Mouse (Mus musculus) lung, embryonic 14.5 days (tissue): ENCODE results near the gene Nabp2. TPM values are rescaled to one million over a fixed set of nuclear protein-coding genes. Genes with fewer than 3 reads are reported as not detected.

Experiments
- ATAC-seq: fragments of 200-750 bp; cut with Nextera tagmentation; 2 replicates; pipeline ENCODE4 v1.8.0; 2017; ENCODE audit warnings: mild to moderate bottlenecking, moderate TSS enrichment, moderate library complexity; ENCODE audit not compliant: insufficient read depth
- DNase-seq: peaks from one replicate; pipeline ENCODE4 v3.0.0-alpha.2; 2015
- H3K27ac ChIP-seq: fragments of 300-500 bp; sonication (generic); 2 replicates; pipeline ENCODE4 v1.5.1; 2014; ENCODE audit warnings: low read depth, mild to moderate bottlenecking, moderate library complexity
- H3K27me3 ChIP-seq: fragments of 300-500 bp; sonication (generic); 2 replicates; pipeline ENCODE4 v1.6.1; 2014; ENCODE audit warnings: low read length, control low read depth; ENCODE audit not compliant: insufficient read depth
- H3K36me3 ChIP-seq: fragments of 300-500 bp; sonication (generic); 2 replicates; pipeline ENCODE4 v1.6.1; 2014; ENCODE audit warnings: control low read depth; ENCODE audit not compliant: insufficient read depth
- H3K4me1 ChIP-seq: fragments of 300-500 bp; sonication (generic); 2 replicates; pipeline ENCODE4 v1.6.1; 2014; ENCODE audit warnings: antibody characterized with exemption, control low read depth; ENCODE audit not compliant: insufficient read depth
- H3K4me2 ChIP-seq: fragments of 300-500 bp; sonication (generic); 2 replicates; pipeline ENCODE4 v1.6.1; 2014; ENCODE audit warnings: mild to moderate bottlenecking
- H3K4me3 ChIP-seq: fragments of 300-500 bp; sonication (generic); 2 replicates; pipeline ENCODE4 v1.5.1; 2014; ENCODE audit warnings: low read depth, low read length
- H3K9ac ChIP-seq: fragments of 300-500 bp; sonication (generic); 2 replicates; pipeline ENCODE4 v1.6.1; 2014
- H3K9me3 ChIP-seq: fragments of 300-500 bp; sonication (generic); 2 replicates; pipeline ENCODE4 v1.6.1; 2016; ENCODE audit warnings: low read depth, low read length, control low read depth
- CTCF ChIP-seq: IDR thresholded peaks from 2 replicates; pipeline ENCODE4 v1.5.1; 2016; ENCODE audit warnings: antibody characterized with exemption, low read depth
- WGBS: fragments of 180-500 bp; shearing (Covaris S2); extraction: QIAGEN DNeasy Blood & Tissue Kit; methylation state at CpG from one replicate; pipeline ENCODE4 v1.1.7; 2014; 5-methylcytosine and 5-hydroxymethylcytosine counted together
- polyA plus RNA-seq: library from polyadenylated mRNA; unstranded; fragments of >200 nt; fragmentation: Nextera tagmentation; extraction: Ambion mirVana; gene quantifications from 2 replicates; pipeline ENCODE4 v1.2.1, GENCODE M21; 2014

The Nabp2 gene
- polyA plus RNA-seq, 1 experiment from 2014 or later: 83.1 TPM

DNA sequence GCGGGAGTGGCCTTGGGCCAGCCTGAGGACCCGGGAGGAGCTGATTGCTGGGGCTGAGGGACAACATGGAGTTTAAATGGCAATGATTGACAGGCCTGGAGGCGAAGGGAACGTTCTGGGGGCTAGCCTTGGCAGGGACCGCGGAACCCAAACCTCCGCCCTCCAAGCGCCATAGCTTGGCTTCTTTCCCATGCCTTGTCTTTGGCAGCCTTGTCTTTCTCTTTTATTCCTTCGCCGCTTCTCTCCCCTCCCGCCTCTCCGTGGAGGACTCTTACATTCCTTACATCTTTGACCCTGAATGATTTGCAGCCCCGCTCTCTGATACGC, 726 bp upstream of the Nabp2 start:
- ATAC-seq (no peak), DNase-seq (peak; percentile 79)
- H3K4me1 ChIP-seq: 0 out of 2 replicates have a peak, but pooled peaks cover 8% of the 10 kb centered on the region

DNA sequence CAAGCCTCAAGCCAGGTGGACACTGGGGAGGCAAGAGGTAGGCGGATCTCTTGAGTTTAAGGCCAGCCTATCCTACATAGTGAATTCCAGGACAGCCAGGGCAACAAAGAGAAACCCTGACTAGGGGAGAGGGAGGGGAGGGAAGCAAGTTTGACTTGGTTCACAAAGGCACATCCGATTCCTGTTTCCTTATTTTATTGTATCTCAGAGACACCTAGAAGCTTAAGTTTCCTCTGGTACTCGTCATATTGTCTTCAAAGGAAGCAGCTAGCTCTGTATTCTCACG, 789 bp downstream of the Nabp2 start:
- 22% methylated on average over 4 of the region's 4 CpGs for WGBS
- Histone ChIP-seq H3K9ac (peak overlapping the region; percentile 76), H3K4me1 (0 out of 2 replicates have a peak, but pooled peaks cover 8% of the 10 kb centered on the region), H3K4me3 (peak overlapping the region; percentile 85), H3K36me3 (peaks cover 35% of the 10 kb centered on the region), H3K9me3 (no peaks in the 10 kb centered on the region), H3K27me3 (no peaks in the 10 kb centered on the region), H3K27ac (peak overlapping the region; percentile 93), H3K4me2 (peak overlapping the region; percentile 98)
- DNase-seq (peak; percentile 22), ATAC-seq (no peak)
- TF ChIP-seq CTCF: no peak

More for the DNA sequence above, 726 bp upstream of the Nabp2 start:
- H3K4me3 ChIP-seq: peak overlapping the region; percentile 85
- 1% methylated on average over 14 of the region's 14 CpGs for WGBS
- H3K27ac ChIP-seq: peak overlapping the region; percentile 93
- no peaks in the 10 kb centered on the region for H3K27me3 ChIP-seq
- peaks cover 38% of the 10 kb centered on the region for H3K36me3 ChIP-seq
- no peak for TF ChIP-seq CTCF
- no peaks in the 10 kb centered on the region for H3K9me3 ChIP-seq
- peak overlapping the region; percentile 76 for H3K9ac ChIP-seq
- H3K4me2 ChIP-seq: peak overlapping the region; percentile 98

DNA sequence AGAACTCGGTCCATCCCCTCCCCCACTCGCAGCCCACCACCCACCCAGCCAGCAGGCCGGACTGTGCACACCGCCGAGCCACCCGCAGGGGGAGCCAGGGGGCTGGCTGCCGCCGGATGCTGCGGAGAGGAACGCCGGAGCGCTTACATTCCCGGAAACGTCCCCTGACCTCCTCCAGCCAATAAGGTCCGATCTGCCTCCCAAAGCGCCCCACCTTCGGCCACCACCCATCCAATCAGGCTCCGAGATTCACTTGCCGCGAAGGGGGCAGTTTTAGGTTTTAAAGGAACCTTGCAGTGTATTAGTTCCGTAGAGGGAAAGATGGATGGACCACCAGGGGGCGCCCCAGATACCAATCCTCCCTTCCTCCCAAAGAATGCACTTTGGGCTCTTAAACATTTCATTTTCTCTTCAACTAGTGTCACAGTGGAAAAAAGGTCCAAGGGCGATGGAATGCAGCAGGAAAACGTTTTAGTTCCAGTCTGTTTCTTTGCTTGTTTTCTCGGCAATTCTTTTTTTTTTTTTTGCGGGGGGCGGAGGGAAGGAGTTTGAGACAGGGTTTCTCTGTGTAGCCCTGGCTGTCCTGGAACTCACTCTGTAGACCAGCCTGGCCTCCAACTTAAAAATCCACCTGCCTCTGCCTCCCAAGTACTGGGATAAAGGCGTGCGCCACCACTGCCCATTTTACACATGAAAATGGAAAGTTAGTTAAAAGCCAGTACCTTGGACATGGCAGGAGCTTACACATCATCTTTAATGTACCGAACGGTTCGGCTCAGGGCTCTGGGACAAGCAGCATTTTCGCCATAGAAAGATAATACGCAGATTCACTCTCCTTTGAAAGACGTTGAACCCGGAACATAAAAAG, 1.4 kb downstream of the Nabp2 start:
- peaks cover 29% of the 10 kb centered on the region for H3K36me3 ChIP-seq
- 0 out of 2 replicates have a peak, but pooled peaks cover 8% of the 10 kb centered on the region for H3K4me1 ChIP-seq
- H3K27ac ChIP-seq: peak overlapping the region; percentile 93
- TF ChIP-seq CTCF: peak; percentile 82
- DNase-seq (peak; percentile 98), ATAC-seq (peak; percentile 86)
- peak overlapping the region; percentile 98 for H3K4me2 ChIP-seq
- WGBS: 4% methylated on average over 36 of the region's 36 CpGs
- H3K9ac ChIP-seq: peak overlapping the region; percentile 76
- H3K4me3 ChIP-seq: peak overlapping the region; percentile 85
- H3K27me3 ChIP-seq: no peaks in the 10 kb centered on the region
- no peaks in the 10 kb centered on the region for H3K9me3 ChIP-seq

DNA sequence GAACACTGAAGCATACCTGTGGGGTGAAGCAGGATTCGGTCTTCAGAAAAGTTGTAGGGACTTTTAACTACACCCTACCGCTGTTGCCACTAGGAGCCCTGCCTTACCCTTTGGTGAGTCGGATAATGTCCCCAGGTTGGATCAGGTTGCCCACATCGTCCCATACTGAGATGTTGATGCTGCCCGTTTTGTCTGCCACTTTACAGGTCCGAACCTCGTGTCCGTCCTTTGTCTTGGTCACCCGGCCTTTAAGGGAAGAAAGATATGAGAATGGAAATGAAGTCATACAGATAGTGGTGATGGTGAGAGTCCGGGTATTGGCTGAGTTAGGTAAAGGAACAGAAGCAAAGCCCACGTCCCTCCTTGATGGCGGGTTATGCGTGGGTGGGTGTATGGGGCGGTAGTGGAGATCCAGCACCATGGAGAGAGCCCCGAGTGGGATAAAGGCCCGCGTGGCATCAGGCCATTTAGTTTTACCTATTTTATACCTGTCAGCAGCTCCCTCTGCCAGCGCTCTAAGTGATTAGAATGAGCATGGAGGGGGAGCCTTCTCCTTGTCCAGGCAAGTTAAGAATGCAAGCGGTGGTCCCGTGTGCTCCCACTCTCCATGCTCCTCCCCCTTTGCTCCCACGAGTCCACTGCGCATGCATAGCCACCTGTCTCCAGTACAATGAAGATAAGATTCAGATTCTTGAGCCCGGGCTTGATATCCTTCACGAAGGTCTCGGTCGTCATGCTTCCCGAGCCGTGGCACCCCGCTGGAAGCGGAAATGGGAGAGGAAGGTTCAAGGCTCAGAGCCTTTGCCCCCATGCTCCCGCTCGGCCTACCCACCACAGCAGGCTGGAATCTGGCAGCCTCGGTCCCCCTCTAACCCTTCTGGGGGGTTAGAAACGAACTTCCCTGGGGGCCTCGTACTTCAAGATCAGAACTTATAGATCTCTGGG, 2.4 kb downstream of the Nabp2 start:
- Histone ChIP-seq H3K27ac (peak overlapping the region; percentile 22; the same call in 1 of the 2 replicates), H3K4me3 (peak overlapping the region; percentile 85), H3K9me3 (no peaks in the 10 kb centered on the region), H3K4me2 (peak overlapping the region; percentile 98), H3K36me3 (peaks cover 27% of the 10 kb centered on the region), H3K27me3 (no peaks in the 10 kb centered on the region), H3K4me1 (0 out of 2 replicates have a peak, but pooled peaks cover 8% of the 10 kb centered on the region), H3K9ac (peak overlapping the region; percentile 58)
- DNase-seq: peak; percentile 48
- ATAC-seq: no peak
- no peak for TF ChIP-seq CTCF
- 16% methylated on average over 35 of the region's 35 CpGs for WGBS

DNA sequence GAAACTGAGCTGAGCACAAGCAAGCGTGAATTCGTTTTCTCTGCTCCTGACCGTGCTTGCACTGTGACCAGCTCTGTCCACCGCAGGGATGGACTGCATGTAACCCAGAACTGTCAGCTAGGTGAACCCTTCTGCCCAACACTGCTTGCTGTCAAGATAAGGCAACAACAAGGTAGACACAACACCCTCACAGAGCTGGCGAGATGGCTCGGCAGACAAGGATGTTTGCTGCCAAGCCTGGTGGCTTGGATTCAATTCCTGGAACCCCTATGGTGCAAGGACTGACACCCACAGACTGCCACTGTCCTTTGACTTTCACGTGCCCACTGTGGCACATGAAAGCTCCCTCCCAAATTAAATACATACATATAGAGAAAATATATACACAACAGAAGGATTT, 7.4 kb downstream of the Nabp2 start:
- Histone ChIP-seq H3K9ac (no peak overlapping the region), H3K4me2 (no peak overlapping the region), H3K4me1 (0 out of 2 replicates have a peak, but pooled peaks cover 4% of the 10 kb centered on the region), H3K4me3 (no peak overlapping the region), H3K27me3 (no peaks in the 10 kb centered on the region), H3K36me3 (peaks cover 28% of the 10 kb centered on the region), H3K9me3 (no peaks in the 10 kb centered on the region), H3K27ac (no peak overlapping the region)
- TF ChIP-seq CTCF: no peak
- ATAC-seq (no peak), DNase-seq (no peak)
- WGBS: 81% methylated on average over 7 of the region's 7 CpGs

DNA sequence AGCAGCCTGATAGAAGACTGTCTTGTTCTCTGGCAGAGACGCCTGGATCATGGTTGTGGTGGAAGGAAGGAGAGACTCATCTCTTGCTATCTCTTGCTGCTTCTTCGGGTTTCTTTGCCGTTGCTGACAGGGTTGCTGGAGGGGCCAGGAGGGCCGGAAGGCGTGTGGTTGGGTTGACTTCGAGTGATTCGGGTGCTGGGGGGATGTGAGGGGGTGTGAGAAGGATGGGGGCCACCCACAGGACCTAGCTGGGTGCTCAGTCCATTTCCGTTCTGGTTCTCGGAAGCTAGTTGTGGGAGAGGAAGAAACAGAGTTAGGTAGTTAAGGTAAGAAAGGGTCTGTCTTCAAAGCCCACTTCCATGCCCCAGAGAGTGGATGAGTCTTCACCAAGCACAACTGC, 9.7 kb downstream of the Nabp2 start:
- Histone ChIP-seq H3K36me3 (peaks cover 21% of the 10 kb centered on the region; the same call in 1 of the 2 replicates), H3K4me3 (no peak overlapping the region), H3K27ac (no peak overlapping the region), H3K4me2 (no peak overlapping the region), H3K9me3 (no peaks in the 10 kb centered on the region), H3K27me3 (no peaks in the 10 kb centered on the region), H3K9ac (no peak overlapping the region), H3K4me1 (no peaks in the 10 kb centered on the region)
- TF ChIP-seq CTCF: no peak
- no peak for DNase-seq
- no peak for ATAC-seq
- WGBS: 72% methylated on average over 9 of the region's 9 CpGs

DNA sequence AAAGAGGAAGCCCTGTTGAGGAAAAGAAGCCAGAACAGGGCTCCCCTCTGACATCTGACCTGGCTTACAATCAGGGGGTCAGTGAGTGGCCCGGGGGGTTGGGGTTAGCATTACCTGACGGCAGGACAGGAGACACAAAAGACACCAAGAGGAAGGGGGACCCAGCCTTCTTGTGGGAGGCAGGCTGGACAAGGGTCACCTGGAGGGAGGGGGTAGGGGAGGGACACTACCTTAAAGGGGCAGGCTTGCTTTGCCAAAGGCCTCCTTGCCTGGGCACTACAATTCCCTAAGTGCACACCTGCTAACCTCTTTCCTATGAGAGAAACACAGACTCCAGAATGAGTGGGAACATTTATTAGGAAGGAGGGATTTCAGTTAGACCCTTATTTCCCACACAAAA, 10.2 kb downstream of the Nabp2 start, which contains the start of gene Slc39a5:
Gene Slc39a5, minus strand, starts transcription at position 174 of the 400 bp plus-strand sequence.
- H3K27ac ChIP-seq: no peak within 1 kb of the TSS
- DNase-seq (no peak), ATAC-seq (no peak)
- WGBS: 35% methylated on average over 2 of the region's 2 CpGs
- no peak within 1 kb of the TSS for H3K4me2 ChIP-seq
- no peak for TF ChIP-seq CTCF
- H3K4me3 ChIP-seq: no peak within 1 kb of the TSS
- H3K9me3 ChIP-seq: no peaks in the 10 kb centered on the region
- peaks cover 20% of the 10 kb centered on the region for H3K36me3 ChIP-seq
- no peak within 1 kb of the TSS for H3K9ac ChIP-seq
- H3K4me1 ChIP-seq: no peaks in the 10 kb centered on the region
- no peaks in the 10 kb centered on the region for H3K27me3 ChIP-seq
